Mouse (Mus musculus): Measurements from ENCODE around the gene Ipo13. TPM values are rescaled to one million over a fixed set of nuclear protein-coding genes. Genes with fewer than 3 reads are reported as not detected.
A peak's percentile ranks its signal among the peaks of the same experiment; 100 is the strongest.

Gene Ipo13
- polyA plus RNA-seq, 1 experiment from 2014 or later, result 15.8 TPM

- Histone ChIP-seq H3K4me1 (replicated peaks; ENCODE audit: control insufficient read depth, insufficient read depth, low read length) (0 out of 2 replicates have a peak, but pooled peaks cover 2% of the 10 kb centered on the region), H3K4me2 (replicated peaks; ENCODE audit: low read depth) (no peak overlapping the region), H3K9ac (ENCODE audit: low read depth, low read length) (no peak overlapping the region), H3K4me3 (ENCODE audit: low read depth, low read length) (no peak overlapping the region), H3K27ac (ENCODE audit: low read depth, low read length) (no peak overlapping the region), H3K9me3 (ENCODE audit: control insufficient read depth) (no peaks in the 10 kb centered on the region), H3K27me3 (replicated peaks; ENCODE audit: control insufficient read depth, insufficient read depth, low read length) (no peaks in the 10 kb centered on the region), H3K36me3 (ENCODE audit: control insufficient read depth, insufficient read depth) (peaks cover 17% of the 10 kb centered on the region)
- TF ChIP-seq CTCF (IDR thresholded peaks at IDR 0.05; ENCODE audit: low read depth), result no peak
- 77% methylated on average over 7 of the region's 7 CpGs for WGBS
- ATAC-seq, result no peak
These were observed 19.5 kb downstream of the Ipo13 start for GRCm38 (mm10) chr4:117895339-117895738.

- H3K4me2 ChIP-seq (replicated peaks; ENCODE audit: low read depth), result no peak overlapping the region
- H3K4me1 ChIP-seq (replicated peaks; ENCODE audit: control insufficient read depth, insufficient read depth, low read length), result 0 out of 2 replicates have a peak, but pooled peaks cover 2% of the 10 kb centered on the region
- no peak overlapping the region for H3K27ac ChIP-seq (ENCODE audit: low read depth, low read length)
- no peak for ATAC-seq
- H3K9ac ChIP-seq (ENCODE audit: low read depth, low read length), result no peak overlapping the region
- WGBS, result 82% methylated on average over 7 of the region's 8 CpGs
- peaks cover 15% of the 10 kb centered on the region for H3K36me3 ChIP-seq (ENCODE audit: control insufficient read depth, insufficient read depth)
- H3K9me3 ChIP-seq (ENCODE audit: control insufficient read depth), result no peaks in the 10 kb centered on the region
- TF ChIP-seq CTCF (IDR thresholded peaks at IDR 0.05; ENCODE audit: low read depth), result no peak
- H3K4me3 ChIP-seq (ENCODE audit: low read depth, low read length), result no peak overlapping the region
- H3K27me3 ChIP-seq (replicated peaks; ENCODE audit: control insufficient read depth, insufficient read depth, low read length), result no peaks in the 10 kb centered on the region
These were observed 20.2 kb downstream of the Ipo13 start for GRCm38 (mm10) chr4:117894601-117895000.

GRCm38 (mm10) chr4:117893376-117893775 is 21.4 kb downstream of the Ipo13 start:
- Histone ChIP-seq H3K9me3 (ENCODE audit: control insufficient read depth) (no peaks in the 10 kb centered on the region), H3K27ac (ENCODE audit: low read depth, low read length) (no peak overlapping the region), H3K27me3 (replicated peaks; ENCODE audit: control insufficient read depth, insufficient read depth, low read length) (no peaks in the 10 kb centered on the region), H3K4me2 (replicated peaks; ENCODE audit: low read depth) (no peak overlapping the region), H3K4me3 (ENCODE audit: low read depth, low read length) (no peak overlapping the region), H3K9ac (ENCODE audit: low read depth, low read length) (no peak overlapping the region), H3K4me1 (replicated peaks; ENCODE audit: control insufficient read depth, insufficient read depth, low read length) (0 out of 2 replicates have a peak, but pooled peaks cover 2% of the 10 kb centered on the region), H3K36me3 (ENCODE audit: control insufficient read depth, insufficient read depth) (peaks cover 12% of the 10 kb centered on the region; the same call in 1 of the 2 replicates)
- ATAC-seq, result no peak
- 16% methylated on average over 9 of the region's 9 CpGs for WGBS
- no peak for TF ChIP-seq CTCF (IDR thresholded peaks at IDR 0.05; ENCODE audit: low read depth)

GRCm38 (mm10) chr4:117891738-117892161 is 23.0 kb downstream of the Ipo13 start, which contains the start of gene Dph2:
TSS of gene Dph2 (minus strand) at chr4:117892032.
- Histone ChIP-seq H3K36me3 (ENCODE audit: control insufficient read depth, insufficient read depth) (peaks cover 8% of the 10 kb centered on the region; the same call in 1 of the 2 replicates), H3K9me3 (ENCODE audit: control insufficient read depth) (no peaks in the 10 kb centered on the region), H3K4me2 (replicated peaks; ENCODE audit: low read depth) (peak within 1 kb of the TSS; percentile 95), H3K4me1 (replicated peaks; ENCODE audit: control insufficient read depth, insufficient read depth, low read length) (0 out of 2 replicates have a peak, but pooled peaks cover 2% of the 10 kb centered on the region), H3K4me3 (ENCODE audit: low read depth, low read length) (peak within 1 kb of the TSS; percentile 79), H3K9ac (ENCODE audit: low read depth, low read length) (peak within 1 kb of the TSS; percentile 26; the same call in 1 of the 2 replicates), H3K27ac (ENCODE audit: low read depth, low read length) (no peak within 1 kb of the TSS), H3K27me3 (replicated peaks; ENCODE audit: control insufficient read depth, insufficient read depth, low read length) (no peaks in the 10 kb centered on the region)
- peak; percentile 83 for ATAC-seq
- TF ChIP-seq CTCF (IDR thresholded peaks at IDR 0.05; ENCODE audit: low read depth), result no peak
- WGBS, result under 1% methylated on average over 21 of the region's 21 CpGs

GRCm38 (mm10) chr4:117890750-117891149 is 24.0 kb downstream of the Ipo13 start:
- Histone ChIP-seq H3K4me3 (ENCODE audit: low read depth, low read length) (no peak overlapping the region), H3K27ac (ENCODE audit: low read depth, low read length) (no peak overlapping the region), H3K9me3 (ENCODE audit: control insufficient read depth) (no peaks in the 10 kb centered on the region), H3K27me3 (replicated peaks; ENCODE audit: control insufficient read depth, insufficient read depth, low read length) (no peaks in the 10 kb centered on the region), H3K4me2 (replicated peaks; ENCODE audit: low read depth) (no peak overlapping the region; the same call in 1 of the 2 replicates), H3K36me3 (ENCODE audit: control insufficient read depth, insufficient read depth) (peaks cover 8% of the 10 kb centered on the region; the same call in 1 of the 2 replicates), H3K9ac (ENCODE audit: low read depth, low read length) (no peak overlapping the region), H3K4me1 (replicated peaks; ENCODE audit: control insufficient read depth, insufficient read depth, low read length) (0 out of 2 replicates have a peak, but pooled peaks cover 6% of the 10 kb centered on the region)
- WGBS, result 91% methylated on average over 8 of the region's 8 CpGs
- ATAC-seq, result no peak
- no peak for TF ChIP-seq CTCF (IDR thresholded peaks at IDR 0.05; ENCODE audit: low read depth)

- ATAC-seq, result no peak
- no peak overlapping the region for H3K9ac ChIP-seq (ENCODE audit: low read depth, low read length)
These were observed 24.8 kb downstream of the Ipo13 start for GRCm38 (mm10) chr4:117890031-117890430.

More at GRCm38 (mm10) chr4:117890031-117890430, 24.8 kb downstream of the Ipo13 start:
- TF ChIP-seq CTCF (IDR thresholded peaks at IDR 0.05; ENCODE audit: low read depth), result no peak
- no peak overlapping the region for H3K4me3 ChIP-seq (ENCODE audit: low read depth, low read length)
- H3K4me2 ChIP-seq (replicated peaks; ENCODE audit: low read depth), result no peak overlapping the region
- peaks cover 15% of the 10 kb centered on the region; the same call in 1 of the 2 replicates for H3K36me3 ChIP-seq (ENCODE audit: control insufficient read depth, insufficient read depth)
- H3K27me3 ChIP-seq (replicated peaks; ENCODE audit: control insufficient read depth, insufficient read depth, low read length), result no peaks in the 10 kb centered on the region
- 92% methylated on average over 14 of the region's 14 CpGs for WGBS
- 0 out of 2 replicates have a peak, but pooled peaks cover 6% of the 10 kb centered on the region for H3K4me1 ChIP-seq (replicated peaks; ENCODE audit: control insufficient read depth, insufficient read depth, low read length)
- H3K27ac ChIP-seq (ENCODE audit: low read depth, low read length), result no peak overlapping the region
- H3K9me3 ChIP-seq (ENCODE audit: control insufficient read depth), result no peaks in the 10 kb centered on the region
